Mouse (Mus musculus): ENCODE data around the gene Ttc29. TPM values are rescaled to one million over a fixed set of nuclear protein-coding genes. Genes with fewer than 3 reads are reported as not detected.

Ttc29 gene
- total RNA-seq, 1 experiment, result 1.4 TPM

DNA sequence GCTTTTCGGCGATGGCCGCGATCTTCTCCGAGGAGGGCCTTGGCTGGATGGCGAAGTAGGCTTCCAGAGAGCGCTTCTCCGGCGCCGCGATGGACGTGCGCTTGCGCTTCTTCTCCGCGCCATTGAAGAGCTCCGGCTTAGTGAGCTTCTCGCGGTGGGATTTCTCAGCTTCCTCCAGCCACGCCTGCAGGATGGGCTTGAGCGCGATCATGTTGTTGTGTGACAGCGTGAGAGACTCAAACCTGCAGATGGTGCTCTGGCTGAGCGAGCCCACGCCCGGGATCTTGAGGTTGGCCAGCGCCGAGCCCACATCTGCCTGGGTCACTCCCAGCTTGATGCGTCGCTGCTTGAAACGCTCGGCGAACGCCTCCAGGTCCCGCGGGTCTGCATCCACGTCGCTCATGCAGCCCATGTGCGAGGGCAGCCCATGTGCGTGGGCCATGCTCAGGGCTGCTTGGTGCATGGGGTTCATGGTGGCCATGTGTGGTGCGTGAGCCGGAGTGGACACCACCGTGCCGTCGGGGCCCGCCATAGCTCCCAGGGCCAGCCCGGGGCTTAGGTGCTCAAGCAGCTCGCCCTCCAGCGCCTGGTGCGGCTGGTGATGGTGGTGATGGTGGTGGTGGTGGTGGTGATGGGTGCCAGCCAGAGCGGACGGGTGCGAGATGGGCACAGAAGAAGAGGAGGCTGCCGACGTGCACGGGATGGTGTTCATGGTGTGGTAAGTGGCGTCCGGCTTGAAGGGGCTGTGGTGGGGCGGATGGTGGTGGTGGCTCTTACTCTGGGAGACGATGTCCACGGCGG, 221.9 kb downstream of the Ttc29 start:
- Histone ChIP-seq H3K27ac (ENCODE audit: insufficient read depth, low read depth, low read length, poor library complexity, severe bottlenecking) (no peak overlapping the region), H3K36me3 (ENCODE audit: control insufficient read depth, insufficient read depth, low read length, poor library complexity, severe bottlenecking) (no peaks in the 10 kb centered on the region), H3K4me1 (ENCODE audit: control insufficient read depth in 2 of 2, insufficient read depth in 2 of 2, low read length in 2 of 2, poor library complexity in 1 of 2) (peaks cover 2 to 11% of the 10 kb centered on the region in 2 experiments; a peak in 2 of 4 replicates), H3K9me3 (ENCODE audit: control insufficient read depth, insufficient read depth, low read depth, low read length) (no peaks in the 10 kb centered on the region), H3K9ac (ENCODE audit: insufficient read depth, low read depth, low read length, poor library complexity, severe bottlenecking) (no peak overlapping the region), H3K4me3 (ENCODE audit: insufficient read depth in 1 of 2, low read depth in 1 of 2, low read length in 2 of 2, poor library complexity in 1 of 2, severe bottlenecking in 1 of 2) (peak overlapping the region; percentile 57 to 76)
- in situ Hi-C loops (cut with MboI; ENCODE audit: low sequenced_read_pairs in 2 of 2, unreplicated experiment in 2 of 2), result no loop called here
- TF ChIP-seq MAFK (IDR thresholded peaks at IDR 0.05; ENCODE audit: insufficient read depth, low read depth, low read length), result no peak
- TF ChIP-seq HCFC1 (IDR thresholded peaks at IDR 0.05; ENCODE audit: borderline replicate concordance, insufficient read depth, low read length), result no peak
- TF ChIP-seq ZNF384 (IDR thresholded peaks at IDR 0.05; ENCODE audit: low read depth, low read length), result no peak
- TF ChIP-seq CHD2 (IDR thresholded peaks at IDR 0.05; ENCODE audit: low read depth, low read length), result no peak
- TF ChIP-seq ZC3H11A (IDR thresholded peaks at IDR 0.05; ENCODE audit: borderline replicate concordance, low read depth, low read length), result no peak
- DNase-seq (ENCODE audit: low read depth, low spot score), result no peak

GRCm38 (mm10) chr8:78435624-78435960, 222.5 kb downstream of the Ttc29 start:
- H3K9ac ChIP-seq (ENCODE audit: insufficient read depth, low read depth, low read length, poor library complexity, severe bottlenecking), result no peak overlapping the region

DNA sequence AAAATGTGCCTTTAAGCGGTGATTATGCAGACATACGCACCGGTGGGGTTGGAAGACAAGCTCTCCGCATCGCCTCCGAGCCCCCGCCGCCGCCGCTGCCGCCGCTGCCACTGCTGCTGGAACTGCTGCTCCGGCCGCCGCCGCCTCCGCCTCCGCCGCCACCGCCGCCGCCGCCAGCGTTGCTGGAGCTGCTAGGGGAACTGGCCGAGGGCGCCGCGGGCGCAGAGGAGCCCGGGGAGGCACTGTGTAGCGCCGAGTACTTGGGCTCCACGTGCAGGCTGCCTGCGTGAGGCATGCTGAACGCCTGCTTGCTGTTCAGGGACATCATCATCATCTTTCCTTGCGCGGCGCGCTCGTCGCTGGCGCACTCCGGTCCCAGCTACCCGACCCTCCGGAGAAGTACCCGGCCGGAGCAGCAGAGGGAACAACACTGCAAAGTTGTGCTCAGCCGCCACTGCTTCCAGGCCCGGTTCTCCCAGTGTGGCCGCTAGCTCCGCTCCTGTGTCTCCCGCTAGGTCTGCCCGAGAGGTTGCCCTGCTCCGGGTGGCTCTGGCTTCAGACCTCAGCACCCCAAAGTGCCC, 223.1 kb downstream of the Ttc29 start, which contains the start of gene Pou4f2:
Pou4f2 (minus strand) TSS at position 575 of the 581 bp plus-strand sequence.
- in situ Hi-C loops (cut with MboI; ENCODE audit: low sequenced_read_pairs in 2 of 2, unreplicated experiment in 2 of 2), result no loop called here
- TF ChIP-seq MAFK (IDR thresholded peaks at IDR 0.05; ENCODE audit: insufficient read depth, low read depth, low read length) (no peak), ZC3H11A (IDR thresholded peaks at IDR 0.05; ENCODE audit: borderline replicate concordance, low read depth, low read length) (no peak), HCFC1 (IDR thresholded peaks at IDR 0.05; ENCODE audit: borderline replicate concordance, insufficient read depth, low read length) (no peak), ZNF384 (IDR thresholded peaks at IDR 0.05; ENCODE audit: low read depth, low read length) (no peak), CHD2 (IDR thresholded peaks at IDR 0.05; ENCODE audit: low read depth, low read length) (no peak)
- DNase-seq (ENCODE audit: low read depth, low spot score), result no peak
- no peaks in the 10 kb centered on the region for H3K9me3 ChIP-seq (ENCODE audit: control insufficient read depth, insufficient read depth, low read depth, low read length)
- H3K4me3 ChIP-seq (ENCODE audit: insufficient read depth in 1 of 2, low read depth in 1 of 2, low read length in 2 of 2, poor library complexity in 1 of 2, severe bottlenecking in 1 of 2), result peak within 1 kb of the TSS; percentile 57 to 76
- peaks cover 2 to 11% of the 10 kb centered on the region in 2 experiments; a peak in 2 of 4 replicates for H3K4me1 ChIP-seq (ENCODE audit: control insufficient read depth in 2 of 2, insufficient read depth in 2 of 2, low read length in 2 of 2, poor library complexity in 1 of 2)
- peak within 1 kb of the TSS; percentile 41 for H3K9ac ChIP-seq (ENCODE audit: insufficient read depth, low read depth, low read length, poor library complexity, severe bottlenecking)
- H3K27ac ChIP-seq (ENCODE audit: insufficient read depth, low read depth, low read length, poor library complexity, severe bottlenecking), result no peak within 1 kb of the TSS
- no peaks in the 10 kb centered on the region for H3K36me3 ChIP-seq (ENCODE audit: control insufficient read depth, insufficient read depth, low read length, poor library complexity, severe bottlenecking)

More at GRCm38 (mm10) chr8:78435624-78435960, 222.5 kb downstream of the Ttc29 start:
- Histone ChIP-seq H3K27ac (ENCODE audit: insufficient read depth, low read depth, low read length, poor library complexity, severe bottlenecking) (no peak overlapping the region), H3K4me3 (ENCODE audit: insufficient read depth in 1 of 2, low read depth in 1 of 2, low read length in 2 of 2, poor library complexity in 1 of 2, severe bottlenecking in 1 of 2) (peak overlapping the region; percentile 57 to 76), H3K9me3 (ENCODE audit: control insufficient read depth, insufficient read depth, low read depth, low read length) (no peaks in the 10 kb centered on the region), H3K4me1 (ENCODE audit: control insufficient read depth in 2 of 2, insufficient read depth in 2 of 2, low read length in 2 of 2, poor library complexity in 1 of 2) (peaks cover 2 to 11% of the 10 kb centered on the region in 2 experiments; a peak in 2 of 4 replicates), H3K36me3 (ENCODE audit: control insufficient read depth, insufficient read depth, low read length, poor library complexity, severe bottlenecking) (no peaks in the 10 kb centered on the region)
- DNase-seq (ENCODE audit: low read depth, low spot score), result no peak
- TF ChIP-seq ZNF384 (IDR thresholded peaks at IDR 0.05; ENCODE audit: low read depth, low read length) (no peak), MAFK (IDR thresholded peaks at IDR 0.05; ENCODE audit: insufficient read depth, low read depth, low read length) (no peak), ZC3H11A (IDR thresholded peaks at IDR 0.05; ENCODE audit: borderline replicate concordance, low read depth, low read length) (no peak), CHD2 (IDR thresholded peaks at IDR 0.05; ENCODE audit: low read depth, low read length) (no peak), HCFC1 (IDR thresholded peaks at IDR 0.05; ENCODE audit: borderline replicate concordance, insufficient read depth, low read length) (no peak)
- in situ Hi-C loops (cut with MboI; ENCODE audit: low sequenced_read_pairs in 2 of 2, unreplicated experiment in 2 of 2), result no loop called here

GRCm38 (mm10) chr8:78436661-78437060, 223.6 kb downstream of the Ttc29 start:
- no peak for DNase-seq (ENCODE audit: low read depth, low spot score)
- Histone ChIP-seq H3K36me3 (ENCODE audit: control insufficient read depth, insufficient read depth, low read length, poor library complexity, severe bottlenecking) (no peaks in the 10 kb centered on the region), H3K4me3 (ENCODE audit: insufficient read depth in 1 of 2, low read depth in 1 of 2, low read length in 2 of 2, poor library complexity in 1 of 2, severe bottlenecking in 1 of 2) (peak overlapping the region; percentile 57 to 76), H3K27ac (ENCODE audit: insufficient read depth, low read depth, low read length, poor library complexity, severe bottlenecking) (no peak overlapping the region), H3K4me1 (ENCODE audit: control insufficient read depth in 2 of 2, insufficient read depth in 2 of 2, low read length in 2 of 2, poor library complexity in 1 of 2) (peaks cover 2 to 11% of the 10 kb centered on the region in 2 experiments; a peak in 2 of 4 replicates), H3K9ac (ENCODE audit: insufficient read depth, low read depth, low read length, poor library complexity, severe bottlenecking) (0 out of 2 replicates have a peak overlapping the region, but pooled peaks have one; percentile 28), H3K9me3 (ENCODE audit: control insufficient read depth, insufficient read depth, low read depth, low read length) (no peaks in the 10 kb centered on the region)
- in situ Hi-C loops (cut with MboI; ENCODE audit: low sequenced_read_pairs in 2 of 2, unreplicated experiment in 2 of 2), result no loop called here
- no peak for TF ChIP-seq HCFC1 (IDR thresholded peaks at IDR 0.05; ENCODE audit: borderline replicate concordance, insufficient read depth, low read length)
- no peak for TF ChIP-seq MAFK (IDR thresholded peaks at IDR 0.05; ENCODE audit: insufficient read depth, low read depth, low read length)
- TF ChIP-seq ZNF384 (IDR thresholded peaks at IDR 0.05; ENCODE audit: low read depth, low read length), result no peak
- no peak for TF ChIP-seq CHD2 (IDR thresholded peaks at IDR 0.05; ENCODE audit: low read depth, low read length)
- TF ChIP-seq ZC3H11A (IDR thresholded peaks at IDR 0.05; ENCODE audit: borderline replicate concordance, low read depth, low read length), result no peak
